Mouse (Mus musculus): ENCODE results near the gene Gstt4. TPM values are rescaled to one million over a fixed set of nuclear protein-coding genes. Genes with fewer than 3 reads are reported as not detected.
"Not testable (repeated sequence)": the region's sequence is repeated elsewhere in the genome, so short reads cannot be mapped to it uniquely, and the experiment has no call there.

Gene Gstt4
- polyA plus RNA-seq, 1 experiment from 2014 or later: not detected

DNA sequence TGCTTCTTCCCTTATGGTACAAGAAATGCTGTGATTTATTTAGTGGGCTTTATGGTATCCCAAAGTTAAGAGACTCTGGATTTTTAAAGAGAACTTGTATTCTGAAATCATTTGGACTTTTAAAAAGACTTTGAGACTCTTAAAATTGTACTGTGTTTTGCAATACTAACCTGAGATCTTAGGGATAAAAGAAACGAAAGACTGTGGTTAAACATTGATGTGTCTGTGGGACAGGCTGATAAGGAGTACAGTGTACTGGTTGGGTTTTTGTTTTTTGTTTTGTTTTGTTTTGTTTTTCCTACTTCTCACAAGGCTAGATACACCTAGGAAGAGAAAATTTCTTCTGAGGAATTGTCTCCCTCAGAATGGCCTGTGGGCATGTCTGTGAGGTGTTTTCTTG is 36.9 kb downstream of the Gstt4 start:
- peaks cover 7% of the 10 kb centered on the region; the same call in 1 of the 2 replicates for H3K27me3 ChIP-seq
- H3K4me1 ChIP-seq: peaks cover 7% of the 10 kb centered on the region
- no peak overlapping the region for H3K9ac ChIP-seq
- WGBS: 65% methylated on average over 1 of the region's 1 CpGs
- no peak overlapping the region for H3K4me3 ChIP-seq
- ATAC-seq (ENCODE audit: insufficient number of reproducible peaks, insufficient read depth, low FRiP score, low TSS enrichment, low read depth): no peak
- H3K4me2 ChIP-seq: no peak overlapping the region
- no peak overlapping the region for H3K27ac ChIP-seq
- H3K9me3 ChIP-seq: no peaks in the 10 kb centered on the region
- no peaks in the 10 kb centered on the region for H3K36me3 ChIP-seq

DNA sequence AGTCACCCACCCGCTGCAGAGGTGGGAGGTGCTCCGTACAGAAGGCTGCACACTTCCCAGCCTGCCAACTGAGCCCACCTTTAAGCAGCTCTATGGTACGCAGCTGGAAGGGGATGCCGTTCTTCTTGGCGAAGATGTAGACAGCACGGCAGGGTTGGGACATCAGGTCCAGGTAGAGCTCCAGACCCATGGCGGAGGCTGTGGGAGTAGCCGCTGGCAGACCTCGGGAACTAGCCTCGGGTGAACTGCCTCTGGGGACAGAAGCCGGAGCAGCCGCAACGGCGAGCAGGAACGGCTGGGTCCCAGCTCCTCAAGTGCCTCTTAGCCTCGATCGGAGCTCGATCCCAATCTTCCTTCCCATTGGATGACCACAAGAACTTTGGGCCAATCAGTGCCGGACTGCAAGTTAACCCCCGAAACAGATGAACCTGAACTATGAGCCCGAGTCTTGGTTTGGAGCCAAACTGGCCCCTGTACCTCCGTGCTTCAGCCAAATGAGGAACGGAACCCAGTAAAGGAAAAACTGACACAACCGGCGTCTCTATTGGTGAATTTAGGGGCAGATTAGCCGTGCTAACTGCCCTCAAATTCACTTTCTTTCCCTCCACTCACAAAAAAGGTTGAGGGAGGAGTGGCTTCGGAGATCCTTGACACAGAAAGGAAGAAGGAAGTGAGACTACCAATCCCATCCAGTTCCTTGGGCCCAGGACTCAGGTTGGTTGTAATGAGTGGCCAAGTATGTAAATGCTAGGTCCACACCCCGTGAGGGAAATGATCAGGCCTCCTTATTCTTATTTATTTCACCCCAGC is 41.4 kb downstream of the Gstt4 start, which contains the start of the genes Gm20441 and Gstt3:
Gene Gm20441 (minus strand): TSS at position 186 of the 810 bp plus-strand sequence.
Gene Gstt3 (minus strand): TSS at position 646 of the 810 bp plus-strand sequence.
- Histone ChIP-seq H3K36me3 (no peaks in the 10 kb centered on the region), H3K4me2 (peak within 1 kb of the TSS; percentile 80), H3K27me3 (peaks cover 15% of the 10 kb centered on the region), H3K4me1 (peaks cover 18% of the 10 kb centered on the region), H3K4me3 (peak within 1 kb of the TSS; percentile 46), H3K27ac (peak within 1 kb of the TSS; percentile 39), H3K9ac (peak within 1 kb of the TSS; percentile 70), H3K9me3 (no peaks in the 10 kb centered on the region; the same call in 1 of the 2 replicates)
- ATAC-seq (ENCODE audit: insufficient number of reproducible peaks, insufficient read depth, low FRiP score, low TSS enrichment, low read depth): peak; percentile 77
- WGBS: 2% methylated on average over 28 of the region's 28 CpGs

DNA sequence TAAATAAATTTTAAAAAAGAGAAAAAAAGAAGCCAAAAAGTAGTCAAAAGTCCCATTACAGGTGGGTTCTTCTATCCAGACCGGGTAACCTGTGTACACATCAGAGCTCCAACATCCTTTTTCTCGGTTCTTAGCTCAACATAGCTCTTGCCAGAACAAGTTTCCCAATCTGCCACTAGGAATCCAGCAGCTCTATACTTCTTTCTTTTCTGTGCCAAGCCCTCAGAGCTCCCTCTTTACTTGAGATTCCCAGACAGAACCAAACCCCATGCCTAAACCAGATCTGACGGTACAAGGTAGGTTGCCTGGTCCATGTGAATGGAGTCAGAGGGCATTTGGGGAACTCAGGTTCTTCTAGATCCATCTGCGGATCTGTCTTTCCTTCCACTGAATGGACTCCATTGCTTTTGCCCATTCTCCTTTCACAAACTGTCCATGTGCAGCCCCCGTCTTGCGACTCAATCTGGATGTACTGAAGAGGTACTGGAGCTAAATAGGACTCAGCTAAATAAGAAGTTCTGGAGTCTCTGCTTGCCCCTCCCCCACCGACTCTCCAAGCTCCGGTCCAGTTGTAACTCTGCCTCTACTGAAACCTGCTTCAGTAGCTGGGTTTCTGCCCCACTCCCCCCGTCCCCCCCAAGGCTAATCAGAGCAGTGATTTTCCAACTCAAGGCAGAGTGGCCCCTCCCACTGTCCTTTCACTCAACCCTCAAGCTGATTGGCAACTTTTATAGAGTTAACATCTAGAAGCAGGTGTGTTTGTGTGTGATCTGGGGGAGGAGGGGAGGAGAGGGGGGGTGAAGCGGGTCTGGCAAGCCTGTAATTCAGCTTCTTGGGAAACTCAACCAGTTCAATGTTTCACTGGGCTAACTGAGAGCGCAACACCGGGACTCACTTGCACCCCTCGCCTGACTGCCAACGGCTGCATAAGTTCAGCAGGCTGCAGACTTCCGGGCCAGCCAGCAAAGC is 42.9 kb downstream of the Gstt4 start:
- 35% methylated on average over 15 of the region's 15 CpGs for WGBS

DNA sequence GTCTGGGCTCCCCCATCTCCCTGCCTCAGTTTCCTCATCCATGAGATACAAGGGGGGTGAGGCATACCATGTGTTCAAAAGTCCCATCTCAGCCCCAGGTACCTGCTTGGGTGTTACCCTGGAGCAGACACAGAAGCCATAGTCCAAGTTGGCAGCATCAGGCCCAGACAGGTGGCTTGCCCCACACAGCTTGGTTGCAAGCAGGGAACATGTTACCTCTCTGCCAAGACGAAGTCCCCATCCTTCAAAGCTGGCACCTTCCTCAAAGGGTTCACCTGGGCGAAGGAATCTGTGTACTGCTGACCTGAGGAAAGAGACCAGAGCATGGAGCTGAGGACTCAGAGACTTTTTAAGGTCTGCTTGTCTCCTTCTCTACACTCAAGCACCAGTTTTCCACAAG is 44.5 kb downstream of the Gstt4 start:
- Histone ChIP-seq H3K27ac (no peak overlapping the region), H3K4me2 (no peak overlapping the region), H3K27me3 (peaks cover 15% of the 10 kb centered on the region), H3K9me3 (no peaks in the 10 kb centered on the region; the same call in 1 of the 2 replicates), H3K36me3 (no peaks in the 10 kb centered on the region), H3K4me1 (peaks cover 22% of the 10 kb centered on the region), H3K9ac (no peak overlapping the region), H3K4me3 (no peak overlapping the region)
- no peak for ATAC-seq (ENCODE audit: insufficient number of reproducible peaks, insufficient read depth, low FRiP score, low TSS enrichment, low read depth)
- WGBS: 78% methylated on average over 2 of the region's 2 CpGs

More for the DNA sequence above, 42.9 kb downstream of the Gstt4 start:
- no peaks in the 10 kb centered on the region; the same call in 1 of the 2 replicates for H3K9me3 ChIP-seq
- peaks cover 18% of the 10 kb centered on the region for H3K4me1 ChIP-seq
- peak overlapping the region; percentile 46 for H3K4me3 ChIP-seq
- no peak for ATAC-seq (ENCODE audit: insufficient number of reproducible peaks, insufficient read depth, low FRiP score, low TSS enrichment, low read depth)
- peaks cover 15% of the 10 kb centered on the region for H3K27me3 ChIP-seq
- H3K9ac ChIP-seq: no peak overlapping the region
- H3K27ac ChIP-seq: no peak overlapping the region
- H3K4me2 ChIP-seq: peak overlapping the region; percentile 80
- H3K36me3 ChIP-seq: no peaks in the 10 kb centered on the region

DNA sequence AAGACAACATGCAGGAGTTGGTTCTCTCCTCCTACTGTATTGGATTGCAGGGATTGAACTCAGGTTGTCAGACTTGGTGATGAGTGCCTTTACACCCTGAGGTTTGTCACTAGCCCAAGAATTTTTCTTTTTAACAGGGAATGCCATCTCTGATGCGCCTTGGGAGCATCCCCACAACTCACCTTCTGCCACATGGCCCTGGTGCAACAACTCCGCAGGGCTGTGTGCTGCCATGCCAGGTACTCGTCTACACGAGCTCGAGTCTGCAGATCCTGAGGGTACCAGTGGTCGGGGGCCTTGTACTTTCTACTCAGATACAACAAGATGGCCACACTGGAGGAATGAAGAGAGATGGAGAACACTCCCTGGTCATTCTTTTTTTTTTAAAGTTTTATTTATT is 45.8 kb downstream of the Gstt4 start:
- Histone ChIP-seq H3K36me3 (no peaks in the 10 kb centered on the region), H3K4me2 (no peak overlapping the region), H3K4me3 (no peak overlapping the region), H3K4me1 (peaks cover 33% of the 10 kb centered on the region), H3K27me3 (peaks cover 15% of the 10 kb centered on the region), H3K9ac (no peak overlapping the region), H3K27ac (no peak overlapping the region), H3K9me3 (no peaks in the 10 kb centered on the region; the same call in 1 of the 2 replicates)
- WGBS: 84% methylated on average over 6 of the region's 6 CpGs
- ATAC-seq (ENCODE audit: insufficient number of reproducible peaks, insufficient read depth, low FRiP score, low TSS enrichment, low read depth): no peak

DNA sequence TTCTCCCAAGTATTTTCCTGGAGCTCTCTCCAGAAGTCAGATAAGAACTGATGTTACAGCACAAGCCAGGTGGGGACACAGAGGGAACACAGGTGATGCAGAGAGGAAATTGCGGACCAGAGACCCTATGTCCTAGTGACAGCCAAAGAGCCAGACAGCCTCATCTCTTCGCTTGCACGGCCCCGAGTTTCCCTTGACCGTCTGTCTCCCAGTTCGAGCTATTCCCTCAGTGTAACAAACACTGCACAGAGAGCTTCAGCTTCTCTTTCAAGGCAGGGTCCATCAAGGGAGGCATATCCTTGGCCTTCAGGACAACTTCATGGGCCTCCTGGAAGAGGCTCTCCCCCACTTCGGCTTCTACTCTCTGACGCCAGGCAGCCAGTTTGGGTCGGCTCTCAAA is 47.8 kb downstream of the Gstt4 start:
- no peak for ATAC-seq (ENCODE audit: insufficient number of reproducible peaks, insufficient read depth, low FRiP score, low TSS enrichment, low read depth)
- Histone ChIP-seq H3K9me3 (no peaks in the 10 kb centered on the region; the same call in 1 of the 2 replicates), H3K27ac (no peak overlapping the region)

DNA sequence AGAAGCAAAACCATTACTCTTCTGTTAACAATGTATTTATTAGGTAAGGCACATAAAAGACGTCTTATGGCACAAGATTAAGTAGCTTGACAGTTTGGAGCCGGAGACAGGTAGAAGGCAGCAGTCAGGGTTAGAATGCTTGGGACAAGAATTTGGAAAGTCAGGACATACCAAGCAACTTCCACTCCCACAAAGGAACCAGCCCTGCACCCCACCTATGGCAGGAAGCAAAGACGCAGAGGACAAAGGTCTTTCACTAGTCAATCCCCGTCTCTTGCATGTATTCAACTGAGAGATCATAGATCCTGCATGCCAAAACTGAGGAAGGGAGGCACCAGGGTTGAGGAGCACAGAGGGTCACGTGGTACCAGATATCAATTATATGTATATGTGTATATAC is 48.2 kb downstream of the Gstt4 start:
- no peak for ATAC-seq (ENCODE audit: insufficient number of reproducible peaks, insufficient read depth, low FRiP score, low TSS enrichment, low read depth)
- Histone ChIP-seq H3K9ac (no peak overlapping the region), H3K4me2 (no peak overlapping the region), H3K9me3 (no peaks in the 10 kb centered on the region; the same call in 1 of the 2 replicates), H3K27ac (no peak overlapping the region), H3K4me1 (peaks cover 15% of the 10 kb centered on the region), H3K36me3 (no peaks in the 10 kb centered on the region), H3K4me3 (no peak overlapping the region), H3K27me3 (peaks cover under 1% of the 10 kb centered on the region; the same call in 1 of the 2 replicates)
- 93% methylated on average over 5 of the region's 5 CpGs for WGBS

More for the DNA sequence above, 47.8 kb downstream of the Gstt4 start:
- 91% methylated on average over 9 of the region's 9 CpGs for WGBS
- Histone ChIP-seq H3K9ac (no peak overlapping the region), H3K4me3 (no peak overlapping the region), H3K4me2 (no peak overlapping the region), H3K36me3 (no peaks in the 10 kb centered on the region), H3K4me1 (peaks cover 18% of the 10 kb centered on the region), H3K27me3 (peaks cover 5% of the 10 kb centered on the region)

DNA sequence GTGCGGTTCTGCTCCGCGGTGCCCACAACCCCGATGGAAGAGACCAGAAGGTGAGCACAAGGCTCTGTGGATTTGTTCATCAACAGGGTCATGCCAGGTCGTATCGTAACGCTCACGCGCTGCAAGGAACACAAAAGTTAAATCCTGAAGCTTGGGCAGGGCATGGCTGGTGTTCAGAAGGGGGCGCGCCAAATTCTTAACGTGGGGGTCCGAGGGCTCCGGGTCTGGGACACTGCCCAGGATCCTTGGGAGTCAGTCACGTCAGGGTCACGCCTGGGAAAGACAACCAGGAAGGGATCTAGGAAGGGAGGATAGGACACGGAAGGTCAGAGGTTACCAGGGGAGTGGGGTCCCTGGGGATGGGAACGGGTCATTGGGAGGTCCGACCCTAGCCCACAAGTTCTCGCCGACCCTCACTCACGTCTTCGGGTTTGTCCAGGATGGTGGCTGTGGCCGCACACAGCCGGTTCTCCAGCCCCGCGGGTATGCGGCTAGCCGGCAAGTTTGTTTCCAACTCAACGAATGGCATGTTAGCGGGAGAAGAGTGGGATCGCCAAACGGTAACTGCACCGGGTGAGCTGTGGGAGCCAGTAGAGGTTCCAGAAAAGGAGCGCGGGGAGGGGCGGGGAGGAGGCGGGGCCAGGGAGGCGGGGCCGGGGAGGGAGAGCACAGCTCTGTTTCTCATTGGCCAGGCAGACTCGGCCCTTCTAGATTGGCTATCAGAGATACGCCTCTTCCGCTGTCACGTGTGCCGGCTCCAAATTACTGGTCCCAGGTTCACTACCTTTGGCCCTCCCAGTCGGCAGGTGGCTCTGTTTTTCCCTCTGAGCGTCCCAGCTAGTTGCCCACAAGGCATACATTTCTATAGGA is 49.3 kb downstream of the Gstt4 start, which contains the start of gene Ddt:
Gene Ddt (minus strand): TSS at position 620 of the 870 bp plus-strand sequence.
- under 1% methylated on average over 46 of the region's 47 CpGs for WGBS
- peak within 1 kb of the TSS; percentile 70 for H3K4me3 ChIP-seq
- H3K27me3 ChIP-seq: no peaks in the 10 kb centered on the region
- H3K4me1 ChIP-seq: peaks cover 15% of the 10 kb centered on the region
- peak; percentile 93 for ATAC-seq (ENCODE audit: insufficient number of reproducible peaks, insufficient read depth, low FRiP score, low TSS enrichment, low read depth)
- no peaks in the 10 kb centered on the region for H3K36me3 ChIP-seq
- peak within 1 kb of the TSS; percentile 94 for H3K4me2 ChIP-seq
- peak within 1 kb of the TSS; percentile 36; the same call in 1 of the 2 replicates for H3K27ac ChIP-seq
- H3K9ac ChIP-seq: peak within 1 kb of the TSS; percentile 75
- H3K9me3 ChIP-seq: no peaks in the 10 kb centered on the region; the same call in 1 of the 2 replicates

DNA sequence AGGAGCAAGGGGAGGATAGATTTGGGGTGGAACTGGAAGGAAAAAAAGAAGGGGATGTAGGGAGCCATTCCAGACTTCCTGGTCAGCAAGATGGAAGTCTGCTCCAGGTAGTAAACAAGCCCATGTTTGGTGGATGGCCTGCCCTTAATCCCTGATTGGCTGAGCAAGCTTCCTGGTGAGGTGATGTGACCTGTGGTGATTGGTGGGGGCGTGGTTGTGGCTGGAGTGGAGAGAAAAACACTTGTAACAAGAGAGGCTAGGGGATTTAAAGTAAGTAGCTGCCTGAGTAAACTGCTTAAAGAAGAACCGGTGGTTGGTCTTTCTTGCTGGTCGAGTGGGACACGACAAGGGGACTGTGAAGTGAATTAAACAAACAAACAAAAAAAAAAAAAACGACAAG is 54.6 kb downstream of the Gstt4 start:
- not testable (repeated sequence) for H3K4me2 ChIP-seq; H3K27me3 ChIP-seq; H3K9ac ChIP-seq; ATAC-seq (ENCODE audit: insufficient number of reproducible peaks, insufficient read depth, low FRiP score, low TSS enrichment, low read depth); H3K27ac ChIP-seq; H3K36me3 ChIP-seq; H3K9me3 ChIP-seq; H3K4me3 ChIP-seq
- H3K4me1 ChIP-seq: peaks cover 22% of the 10 kb centered on the region
- 34% methylated on average over 5 of the region's 5 CpGs for WGBS

DNA sequence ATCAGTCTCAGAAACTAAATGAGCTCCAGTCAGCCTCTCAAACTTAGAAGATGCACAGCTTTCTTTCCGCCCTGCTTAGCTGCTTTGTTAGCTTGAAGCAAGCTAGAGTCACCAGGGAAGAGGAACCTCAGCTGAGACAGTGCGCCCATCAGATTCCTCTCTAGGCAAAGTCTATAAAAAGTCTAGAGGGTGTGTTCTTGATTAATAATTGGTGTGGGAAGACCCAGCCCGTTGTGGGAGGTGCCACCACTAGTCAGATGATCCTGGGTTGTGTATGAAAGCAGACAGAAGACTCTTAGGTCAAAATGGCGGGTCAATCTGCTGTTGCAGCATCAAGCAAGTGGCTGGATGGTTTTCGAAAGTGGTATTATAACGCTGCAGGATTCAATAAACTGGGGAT is 55.5 kb downstream of the Gstt4 start:
- Histone ChIP-seq H3K36me3 (no peaks in the 10 kb centered on the region), H3K4me3 (no peak overlapping the region), H3K9ac (no peak overlapping the region), H3K4me2 (no peak overlapping the region), H3K27ac (no peak overlapping the region), H3K27me3 (no peaks in the 10 kb centered on the region), H3K4me1 (peaks cover 16% of the 10 kb centered on the region), H3K9me3 (no peaks in the 10 kb centered on the region)
- WGBS: 82% methylated on average over 6 of the region's 6 CpGs
- no peak for ATAC-seq (ENCODE audit: insufficient number of reproducible peaks, insufficient read depth, low FRiP score, low TSS enrichment, low read depth)

Data from embryonic facial prominence, embryonic 13.5 days (tissue).